Mouse (Mus musculus) olfactory bulb, adult 2 months (tissue): ENCODE data around the gene Col16a1.

Source experiments
- CTCF ChIP-seq: fragments of 200-500 bp; IDR thresholded peaks from 2 replicates; pipeline ENCODE4 v1.5.1; 2012; ENCODE audit warnings: low read depth, mild to moderate bottlenecking, low read length, moderate library complexity; ENCODE audit not compliant: insufficient read depth
- POLR2A ChIP-seq: fragments of 200-500 bp; IDR thresholded peaks from 2 replicates; pipeline ENCODE4 v1.6.1; 2012; ENCODE audit warnings: mild to moderate bottlenecking, low read depth, low read length, moderate library complexity; ENCODE audit not compliant: insufficient read depth

DNA sequence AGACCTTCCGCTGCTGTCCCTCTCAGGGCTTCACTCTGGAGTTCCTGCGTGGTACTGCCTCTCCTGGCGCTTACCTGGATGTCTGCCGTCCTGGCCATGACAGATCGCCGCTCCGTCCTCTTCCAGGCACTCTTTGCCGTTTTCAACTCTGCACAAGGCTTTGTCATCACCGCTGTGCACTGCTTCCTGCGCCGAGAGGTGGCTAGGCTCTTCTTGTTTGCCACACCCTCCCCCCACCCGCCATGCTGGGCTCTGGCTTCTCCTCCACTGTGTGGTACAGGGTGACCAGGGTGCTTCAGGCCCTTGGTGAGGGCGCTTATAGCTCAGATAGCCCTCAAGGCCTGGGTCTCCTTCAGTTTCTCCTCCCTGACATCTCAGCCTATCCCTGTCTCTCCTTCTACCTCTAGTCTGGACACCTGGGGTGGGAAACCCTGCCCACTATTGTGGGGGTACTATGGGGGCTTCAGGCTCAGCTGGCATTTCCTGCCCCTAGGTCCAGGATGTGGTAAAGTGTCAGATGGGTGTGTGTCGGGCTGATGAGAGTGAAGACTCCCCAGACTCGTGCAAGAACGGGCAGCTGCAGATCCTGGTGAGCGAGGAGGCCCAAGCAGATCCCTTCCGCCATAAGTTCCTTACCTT lies 30.5 kb upstream of the Col16a1 start:
- TF ChIP-seq POLR2A (no peak), CTCF (no peak)
